Mouse (Mus musculus): ENCODE measurements around the gene Gngt1. TPM values are rescaled to one million over a fixed set of nuclear protein-coding genes. Genes with fewer than 3 reads are reported as not detected.

Gene Gngt1
- polyA plus RNA-seq, 1 experiment = not detected

GRCm38 (mm10) chr6:4003445-4003844 lies 9.9 kb downstream of the Gngt1 start:
- Histone ChIP-seq H3K27ac (ENCODE audit: insufficient read depth, low read length) (peak overlapping the region; percentile 51), H3K4me1 (ENCODE audit: control insufficient read depth, insufficient read depth, low read length) (peaks cover 5% of the 10 kb centered on the region; the same call in 1 of the 2 replicates), H3K4me3 (ENCODE audit: insufficient read depth, low read length) (peak overlapping the region; percentile 78; the same call in 1 of the 2 replicates)
- no peak for TF ChIP-seq POLR2A (IDR thresholded peaks at IDR 0.05; ENCODE audit: low read depth, low read length)
- no peak for TF ChIP-seq CTCF (IDR thresholded peaks at IDR 0.05; ENCODE audit: borderline replicate concordance, insufficient read depth, low read length)

GRCm38 (mm10) chr6:4003890-4004306 lies 10.3 kb downstream of the Gngt1 start, which contains the start of gene Gng11:
TSS of gene Gng11 (plus strand) at chr6:4003904.
- TF ChIP-seq CTCF (IDR thresholded peaks at IDR 0.05; ENCODE audit: borderline replicate concordance, insufficient read depth, low read length) (no peak), POLR2A (IDR thresholded peaks at IDR 0.05; ENCODE audit: low read depth, low read length) (peak; percentile 57)

GRCm38 (mm10) chr6:4004808-4005207 lies 11.2 kb downstream of the Gngt1 start:
- TF ChIP-seq CTCF (IDR thresholded peaks at IDR 0.05; ENCODE audit: borderline replicate concordance, insufficient read depth, low read length) = no peak
- TF ChIP-seq POLR2A (IDR thresholded peaks at IDR 0.05; ENCODE audit: low read depth, low read length) = no peak
- peaks cover 5% of the 10 kb centered on the region; the same call in 1 of the 2 replicates for H3K4me1 ChIP-seq (ENCODE audit: control insufficient read depth, insufficient read depth, low read length)
- peak overlapping the region; percentile 14; the same call in 1 of the 2 replicates for H3K4me3 ChIP-seq (ENCODE audit: insufficient read depth, low read length)
- no peak overlapping the region for H3K27ac ChIP-seq (ENCODE audit: insufficient read depth, low read length)

More at GRCm38 (mm10) chr6:4003890-4004306, 10.3 kb downstream of the Gngt1 start, which contains the start of gene Gng11:
- Histone ChIP-seq H3K4me1 (ENCODE audit: control insufficient read depth, insufficient read depth, low read length) (peaks cover 5% of the 10 kb centered on the region; the same call in 1 of the 2 replicates), H3K4me3 (ENCODE audit: insufficient read depth, low read length) (peak within 1 kb of the TSS; percentile 78), H3K27ac (ENCODE audit: insufficient read depth, low read length) (peak within 1 kb of the TSS; percentile 51)

- Histone ChIP-seq H3K4me1 (ENCODE audit: control insufficient read depth, insufficient read depth, low read length) (no peaks in the 10 kb centered on the region; the same call in 1 of the 2 replicates), H3K4me3 (ENCODE audit: insufficient read depth, low read length) (no peak overlapping the region), H3K27ac (ENCODE audit: insufficient read depth, low read length) (no peak overlapping the region)
- TF ChIP-seq POLR2A (IDR thresholded peaks at IDR 0.05; ENCODE audit: low read depth, low read length) = no peak
- TF ChIP-seq CTCF (IDR thresholded peaks at IDR 0.05; ENCODE audit: borderline replicate concordance, insufficient read depth, low read length) = no peak
These were observed 15.0 kb downstream of the Gngt1 start for GRCm38 (mm10) chr6:4008501-4009040.

- no peaks in the 10 kb centered on the region; the same call in 1 of the 2 replicates for H3K4me1 ChIP-seq (ENCODE audit: control insufficient read depth, insufficient read depth, low read length)
- no peak for TF ChIP-seq POLR2A (IDR thresholded peaks at IDR 0.05; ENCODE audit: low read depth, low read length)
- no peak for TF ChIP-seq CTCF (IDR thresholded peaks at IDR 0.05; ENCODE audit: borderline replicate concordance, insufficient read depth, low read length)
- H3K27ac ChIP-seq (ENCODE audit: insufficient read depth, low read length) = no peak overlapping the region
- H3K4me3 ChIP-seq (ENCODE audit: insufficient read depth, low read length) = no peak overlapping the region
These were observed 16.0 kb downstream of the Gngt1 start for GRCm38 (mm10) chr6:4009548-4009947.

GRCm38 (mm10) chr6:4022645-4023044 lies 29.1 kb downstream of the Gngt1 start:
- TF ChIP-seq CTCF (IDR thresholded peaks at IDR 0.05; ENCODE audit: borderline replicate concordance, insufficient read depth, low read length) (no peak), POLR2A (IDR thresholded peaks at IDR 0.05; ENCODE audit: low read depth, low read length) (no peak)
- H3K27ac ChIP-seq (ENCODE audit: insufficient read depth, low read length) = no peak overlapping the region
- no peaks in the 10 kb centered on the region for H3K4me1 ChIP-seq (ENCODE audit: control insufficient read depth, insufficient read depth, low read length)
- H3K4me3 ChIP-seq (ENCODE audit: insufficient read depth, low read length) = no peak overlapping the region

GRCm38 (mm10) chr6:4026367-4026766 lies 32.8 kb downstream of the Gngt1 start:
- TF ChIP-seq CTCF (IDR thresholded peaks at IDR 0.05; ENCODE audit: borderline replicate concordance, insufficient read depth, low read length) (no peak), POLR2A (IDR thresholded peaks at IDR 0.05; ENCODE audit: low read depth, low read length) (no peak)
- no peak overlapping the region for H3K4me3 ChIP-seq (ENCODE audit: insufficient read depth, low read length)
- no peak overlapping the region for H3K27ac ChIP-seq (ENCODE audit: insufficient read depth, low read length)
- H3K4me1 ChIP-seq (ENCODE audit: control insufficient read depth, insufficient read depth, low read length) = no peaks in the 10 kb centered on the region

GRCm38 (mm10) chr6:4030956-4031355 lies 37.4 kb downstream of the Gngt1 start:
- H3K27ac ChIP-seq (ENCODE audit: insufficient read depth, low read length) = no peak overlapping the region
- TF ChIP-seq POLR2A (IDR thresholded peaks at IDR 0.05; ENCODE audit: low read depth, low read length) (no peak), CTCF (IDR thresholded peaks at IDR 0.05; ENCODE audit: borderline replicate concordance, insufficient read depth, low read length) (no peak)
- no peaks in the 10 kb centered on the region for H3K4me1 ChIP-seq (ENCODE audit: control insufficient read depth, insufficient read depth, low read length)
- H3K4me3 ChIP-seq (ENCODE audit: insufficient read depth, low read length) = no peak overlapping the region

GRCm38 (mm10) chr6:4041821-4042220 lies 48.2 kb downstream of the Gngt1 start:
- Histone ChIP-seq H3K4me1 (ENCODE audit: control insufficient read depth, insufficient read depth, low read length) (no peaks in the 10 kb centered on the region), H3K4me3 (ENCODE audit: insufficient read depth, low read length) (no peak overlapping the region), H3K27ac (ENCODE audit: insufficient read depth, low read length) (no peak overlapping the region)
- TF ChIP-seq POLR2A (IDR thresholded peaks at IDR 0.05; ENCODE audit: low read depth, low read length) (no peak), CTCF (IDR thresholded peaks at IDR 0.05; ENCODE audit: borderline replicate concordance, insufficient read depth, low read length) (no peak)

Other genes with a start within 250 kb of the Gngt1 start
- gene Calcr, start 229.1 kb upstream of the Gngt1 start, polyA plus RNA-seq (2011; ENCODE audit: insufficient read length, low read depth, missing spikeins) = not detected in 2 replicates
- 6.4 and 13.8 TPM in 2 replicates for gene Tfpi2, start 4.9 kb upstream of the Gngt1 start, polyA plus RNA-seq (2011; ENCODE audit: insufficient read length, low read depth, missing spikeins)
- gene Gng11, start 10.1 kb downstream of the Gngt1 start, polyA plus RNA-seq (2011; ENCODE audit: insufficient read length, low read depth, missing spikeins) = 27.5 and 44.1 TPM in 2 replicates
- gene Bet1, start 93.2 kb downstream of the Gngt1 start, polyA plus RNA-seq (2011; ENCODE audit: insufficient read length, low read depth, missing spikeins) = 49.6 and 61.8 TPM in 2 replicates

Measured in embryonic fibroblast, embryonic 13.5 days (primary cell).